Mouse (Mus musculus) embryo, embryonic 9.5 days (tissue): ENCODE measurements around the gene Ang.
A peak's percentile ranks its signal among the peaks of the same experiment; 100 is the strongest.

Source experiments
- DNase-seq: peaks from one replicate; pipeline ENCODE4 v3.0.0-alpha.2; 2017; ENCODE audit errors: extremely low spot score

Ang gene

GRCm38 (mm10) chr14:51088970-51089673 is 1.8 kb upstream of the Ang start:
- peak; percentile 99 for DNase-seq

DNA sequence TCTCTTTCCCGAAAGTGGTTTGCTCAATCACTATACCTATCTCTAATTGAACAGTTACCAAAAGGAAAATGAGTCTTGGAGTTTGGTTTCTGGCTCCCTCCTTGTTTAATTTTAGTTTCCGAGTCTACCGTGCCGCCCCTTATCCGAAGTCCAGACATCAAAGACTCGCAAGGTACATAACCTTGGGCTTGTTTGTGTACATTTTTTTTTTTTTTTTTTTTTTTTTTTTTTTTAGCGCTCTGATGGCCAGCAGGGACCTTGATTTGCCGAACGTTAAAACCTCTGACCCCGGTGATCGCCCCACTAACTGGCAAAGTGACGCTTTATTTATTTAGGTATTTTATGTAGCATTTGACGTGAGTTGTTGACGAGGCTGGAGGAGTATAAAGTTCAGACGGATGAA is 1.3 kb upstream of the Ang start:
- DNase-seq = no peak

- DNase-seq = peak; percentile 95
Measured at GRCm38 (mm10) chr14:51090077-51090781, 721 bp upstream of the Ang start.

- DNase-seq = no peak
Measured at GRCm38 (mm10) chr14:51092073-51092620, 1.2 kb downstream of the Ang start.

DNA sequence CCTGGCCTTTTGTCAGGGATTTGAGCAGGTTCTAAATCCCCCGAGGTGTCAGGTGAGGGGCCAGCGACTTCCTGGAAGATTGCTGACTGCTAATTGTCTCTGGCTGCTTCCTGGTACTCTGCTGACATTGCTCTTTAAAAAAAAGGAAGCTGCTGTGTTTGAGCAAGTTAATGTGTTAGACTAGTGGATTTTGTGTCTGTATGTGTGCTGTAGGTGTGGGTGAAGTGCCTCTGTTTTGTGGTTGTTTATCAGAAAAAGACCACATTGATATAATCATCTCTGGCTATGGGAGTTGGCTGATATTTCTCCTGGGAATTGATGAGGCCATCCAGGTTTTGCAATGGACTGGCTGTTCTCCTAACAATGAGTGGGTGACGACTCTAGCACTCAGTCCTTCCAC is 2.5 kb downstream of the Ang start:
- no peak for DNase-seq

DNA sequence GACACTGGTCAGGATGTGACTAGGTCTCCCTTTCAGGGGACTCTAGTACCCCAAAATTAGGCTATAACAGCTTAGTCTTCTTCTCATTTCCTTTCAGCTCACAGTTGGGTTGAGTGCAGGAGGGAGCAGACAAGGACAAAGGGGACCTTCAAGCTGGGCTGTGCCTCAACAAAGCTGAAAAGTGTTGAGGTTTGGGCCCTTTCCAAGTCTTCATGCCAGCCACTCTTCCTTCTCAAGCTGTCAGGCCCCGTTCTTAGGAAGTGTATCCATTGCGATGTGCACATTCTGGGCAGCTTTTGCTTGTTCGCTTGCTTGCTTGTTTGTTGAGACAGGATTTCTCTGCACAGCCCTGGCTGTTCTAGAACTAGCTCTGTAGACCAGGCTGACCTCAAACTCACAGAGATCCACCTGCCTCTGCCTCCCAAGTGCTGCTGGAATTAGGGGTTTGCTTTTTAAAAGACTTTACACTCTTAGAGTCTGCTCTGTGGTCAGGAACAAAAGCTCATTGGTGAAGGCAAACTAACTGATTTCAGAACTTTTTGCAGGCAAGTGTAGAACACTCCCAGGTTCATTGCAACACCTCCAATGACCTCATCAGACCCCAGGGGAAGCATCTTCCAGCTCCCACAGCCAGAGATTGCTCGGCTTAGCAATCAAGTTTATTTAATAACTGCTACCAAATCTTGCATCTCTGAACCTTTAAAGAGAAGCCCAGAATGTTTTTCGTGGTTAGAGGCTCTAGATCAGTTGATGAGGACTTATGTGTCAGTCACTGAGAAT is 3.3 kb downstream of the Ang start:
- DNase-seq = no peak

DNA sequence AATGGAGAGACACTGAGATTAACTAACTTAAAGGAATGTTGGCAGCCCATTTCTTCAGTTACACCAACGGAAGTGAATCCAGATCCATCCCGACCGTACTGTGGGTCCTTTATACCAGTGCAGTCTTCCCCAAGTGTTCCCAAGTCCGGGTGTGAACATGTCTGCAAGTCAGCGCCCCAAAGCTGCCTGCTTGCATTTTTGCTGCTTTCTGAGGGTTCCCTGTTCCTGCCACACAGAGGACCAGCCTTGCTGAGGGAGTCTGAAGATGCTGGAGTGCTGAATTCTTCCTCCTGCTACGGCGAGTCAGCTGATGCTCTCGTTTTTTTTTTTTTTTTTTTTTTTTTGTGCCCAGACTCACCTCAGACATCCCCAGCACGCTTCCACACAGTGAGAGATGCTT is 4.0 kb downstream of the Ang start:
- no peak for DNase-seq

DNA sequence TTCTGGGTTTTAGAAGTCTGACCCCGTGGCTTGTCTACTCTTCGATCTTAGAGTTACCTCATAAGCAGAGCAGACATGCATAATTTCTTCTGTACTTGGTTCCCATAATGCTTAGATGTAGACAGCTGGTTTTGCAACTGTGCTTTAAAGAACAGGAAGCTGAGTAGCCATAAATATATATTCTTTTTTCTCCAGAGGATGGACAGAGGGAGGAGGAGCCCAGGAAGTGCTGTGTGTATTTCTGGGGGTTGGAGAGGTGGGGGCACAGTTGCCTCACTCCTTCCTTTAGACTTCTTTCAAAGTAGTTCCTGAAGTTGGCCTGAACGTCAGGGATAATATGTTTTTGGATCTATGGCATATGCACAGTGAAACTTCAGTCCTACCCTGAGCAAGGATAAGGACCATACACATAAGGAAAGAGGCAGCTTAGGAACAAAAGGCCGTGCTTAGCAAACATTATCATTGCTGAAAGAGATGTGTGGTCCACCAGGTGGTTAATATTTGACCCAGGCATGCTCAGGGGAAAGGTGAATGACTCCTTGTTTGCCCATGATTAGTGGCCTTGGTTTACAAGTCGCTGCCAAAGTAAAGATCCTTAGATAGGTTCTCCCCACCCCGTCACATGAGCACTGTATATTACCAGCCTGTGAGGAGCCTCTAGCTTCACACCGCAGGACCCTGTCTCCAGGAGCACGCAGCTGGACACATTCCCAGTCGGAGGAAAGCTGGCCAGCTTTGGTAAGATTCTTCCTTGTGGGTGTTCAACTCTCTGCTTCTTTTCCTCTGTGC is 5.0 kb downstream of the Ang start:
- DNase-seq = no peak

DNA sequence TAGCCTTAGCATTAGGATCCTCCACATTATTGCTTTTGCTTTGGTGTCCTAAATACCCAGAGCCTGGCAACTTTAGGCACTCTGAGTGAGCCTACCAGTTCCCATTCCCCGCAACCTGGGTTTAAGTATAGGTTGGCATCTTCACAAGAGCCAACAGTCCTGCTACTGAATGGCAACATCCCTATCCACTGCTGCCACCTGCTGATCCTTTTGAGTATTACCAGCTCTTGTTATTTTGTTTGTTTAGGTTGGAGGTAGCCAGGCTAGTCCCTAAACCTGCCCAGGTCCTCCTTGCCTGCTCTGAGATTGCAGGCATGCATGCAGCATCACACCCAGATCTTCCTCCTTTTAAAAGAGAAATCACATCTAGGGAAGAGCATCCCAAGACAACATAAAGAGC is 7.3 kb downstream of the Ang start:
- DNase-seq = peak; percentile 61

- no peak for DNase-seq
Measured at GRCm38 (mm10) chr14:51098921-51099320, 8.0 kb downstream of the Ang start.

GRCm38 (mm10) chr14:51101284-51101683 is 10.3 kb downstream of the Ang start:
- DNase-seq = no peak

GRCm38 (mm10) chr14:51103217-51103616 is 12.3 kb downstream of the Ang start:
- DNase-seq = peak; percentile 58

DNA sequence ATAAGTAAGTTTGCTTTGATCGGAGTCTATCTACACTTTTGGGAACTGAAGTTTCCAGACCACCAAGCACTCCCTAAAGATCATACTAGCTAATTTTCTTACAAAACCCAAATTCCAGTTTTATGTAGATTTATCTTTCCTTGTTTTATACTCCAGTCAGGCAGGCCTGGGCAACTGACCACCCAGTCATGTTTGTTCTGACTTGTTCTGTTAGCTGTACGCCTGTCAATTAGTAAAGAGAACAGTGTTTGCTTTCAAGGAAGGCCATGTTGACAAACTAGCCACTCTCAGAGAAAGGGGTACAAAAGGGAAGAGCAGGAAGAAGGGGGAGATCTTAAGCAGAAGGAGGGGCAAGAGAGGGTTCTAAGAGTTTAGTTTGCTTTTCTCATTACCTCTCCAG is 13.4 kb downstream of the Ang start:
- no peak for DNase-seq

DNA sequence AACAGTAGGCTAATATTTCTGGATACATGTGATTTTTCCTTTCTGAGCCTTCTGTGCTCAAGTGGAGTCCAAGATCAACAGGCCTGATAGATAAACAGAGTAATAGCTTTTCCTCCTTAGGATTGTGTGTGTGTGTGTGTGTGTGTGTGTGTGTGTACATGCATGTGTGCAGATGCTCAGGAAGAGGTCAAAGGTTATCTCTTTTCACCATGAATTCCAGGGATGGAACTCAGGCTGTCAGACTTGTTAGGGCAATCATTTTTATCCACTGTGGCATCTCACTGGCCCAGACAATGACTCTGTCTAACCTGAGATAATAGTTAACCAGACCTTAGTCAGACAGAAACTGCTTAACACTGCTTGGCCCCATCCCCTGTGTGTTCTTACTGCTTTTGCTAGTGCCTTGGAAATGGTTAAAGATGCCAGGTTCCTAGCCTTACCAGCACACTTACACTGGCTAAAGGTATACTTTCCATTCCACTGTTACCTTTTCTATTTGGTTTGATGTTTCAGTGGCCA is 15.6 kb downstream of the Ang start:
- DNase-seq = no peak

GRCm38 (mm10) chr14:51111966-51112365 is 21.0 kb downstream of the Ang start:
- no peak for DNase-seq

- DNase-seq = no peak
Measured at GRCm38 (mm10) chr14:51113476-51113875, 22.5 kb downstream of the Ang start.

- no peak for DNase-seq
Measured at GRCm38 (mm10) chr14:51113916-51114560, 23.1 kb downstream of the Ang start, which contains the start of gene Eddm3b. TSS of gene Eddm3b (plus strand) at chr14:51114426.

DNA sequence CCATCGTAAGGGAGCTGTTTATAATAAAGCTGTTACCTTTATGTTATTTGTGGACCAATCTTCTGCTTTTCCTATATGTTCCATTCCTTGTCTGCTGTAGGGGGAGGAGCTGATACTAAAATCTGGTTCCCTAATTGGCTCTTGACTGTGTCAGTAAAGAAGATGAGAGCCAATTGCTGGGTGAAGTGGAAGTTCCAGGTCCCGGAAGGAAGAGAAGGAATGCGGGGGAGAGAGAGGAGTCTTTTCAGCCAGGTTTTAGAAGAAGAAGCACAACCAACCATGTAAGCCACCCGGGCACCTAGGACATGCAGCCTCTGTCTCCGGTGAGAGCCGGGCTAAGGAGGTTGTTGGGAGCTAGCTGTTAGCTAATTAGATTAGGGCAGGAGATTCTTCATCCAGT is 34.7 kb downstream of the Ang start:
- no peak for DNase-seq

GRCm38 (mm10) chr14:51127648-51128258 is 36.8 kb downstream of the Ang start:
- no peak for DNase-seq
